Mouse (Mus musculus) left cerebral cortex, adult 2 months (tissue): ENCODE measurements at regions not wholly inside any gene's neighbourhood (a gene's known extent, or its start where the extent isn't known, plus 50 kb on each side); places are given as distances from the start of the nearest gene placed in this dataset.

Source experiments
- DNase-seq, 2 experiments: peaks; one replicate each; pipeline ENCODE4 v3.0.0; 2021 to 2022; ENCODE audit warnings: low spot score in 2 of 2, mixed read lengths in 1 of 2; ENCODE audit errors: extremely low spot score in 1 of 2
- H3K27ac ChIP-seq: fragments of 200-600 bp; 2 replicates; pipeline ENCODE4 v1.8.1; 2022
- H3K4me3 ChIP-seq: fragments of 200-600 bp; 2 replicates; pipeline ENCODE4 v1.8.1; 2022
- CTCF ChIP-seq: fragments of 200-600 bp; IDR thresholded peaks from 2 replicates; pipeline ENCODE4 v1.8.1; 2022; ENCODE audit warnings: antibody characterized with exemption, mild to moderate bottlenecking, moderate library complexity
- intact Hi-C: fragments of 180-260 bp; cut with DNase I; formaldehyde crosslinking; loops from one replicate; pipeline ENCODE4 v1.15.1; 2025

DNA sequence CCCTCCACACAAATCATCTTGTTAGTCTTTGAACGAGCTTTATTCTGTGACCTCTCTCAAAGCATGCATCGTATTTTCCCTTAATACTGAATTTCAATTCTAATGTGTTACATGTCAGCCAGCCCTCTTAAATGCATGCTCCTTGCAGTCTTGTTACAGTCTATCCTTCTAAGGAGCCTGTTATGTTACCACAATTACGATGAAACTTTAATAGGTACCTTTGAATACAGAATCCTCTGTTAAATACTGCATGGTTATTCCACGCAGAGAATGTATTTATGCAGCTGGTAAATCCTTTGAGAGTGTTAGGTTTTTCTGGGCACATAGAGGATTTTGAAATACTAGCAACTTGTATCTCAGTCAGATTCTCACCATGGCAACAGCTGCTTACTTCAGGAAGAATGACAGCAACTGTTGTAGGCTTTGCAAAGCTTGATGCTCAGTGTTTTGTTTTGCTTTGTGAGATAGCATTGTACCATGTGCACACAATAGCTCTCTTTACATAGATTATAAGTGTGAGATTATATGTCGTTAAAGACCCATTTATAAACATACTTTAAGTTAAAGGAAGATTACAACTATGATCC, 532.9 kb upstream of the Negr1 start:
- intact Hi-C loops = no loop called here
- TF ChIP-seq CTCF = no peak
- no peak for DNase-seq
- no peak overlapping the region for H3K27ac ChIP-seq
- no peak overlapping the region for H3K4me3 ChIP-seq

DNA sequence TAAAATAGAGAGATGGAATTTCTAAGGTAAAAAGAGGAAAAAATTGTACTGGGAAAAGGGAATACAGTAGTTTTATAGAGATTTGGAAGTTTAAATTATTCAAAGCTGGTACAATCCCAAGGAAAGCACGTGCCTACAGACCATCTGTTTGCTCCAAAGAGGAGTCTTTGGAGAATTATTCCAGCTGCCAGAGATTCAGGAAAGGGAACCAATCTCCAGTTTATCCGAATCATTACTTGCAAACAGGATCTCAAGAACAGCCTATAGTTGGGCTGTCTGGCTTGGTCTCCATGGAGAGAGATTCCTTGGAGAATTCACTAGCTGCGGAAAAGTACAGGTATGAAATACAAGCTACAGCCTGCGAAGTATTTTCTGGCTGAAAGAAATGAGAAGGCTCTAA, 491.3 kb upstream of the Negr1 start:
- intact Hi-C loops = no loop called here
- DNase-seq = no peak
- H3K4me3 ChIP-seq = no peak overlapping the region

DNA sequence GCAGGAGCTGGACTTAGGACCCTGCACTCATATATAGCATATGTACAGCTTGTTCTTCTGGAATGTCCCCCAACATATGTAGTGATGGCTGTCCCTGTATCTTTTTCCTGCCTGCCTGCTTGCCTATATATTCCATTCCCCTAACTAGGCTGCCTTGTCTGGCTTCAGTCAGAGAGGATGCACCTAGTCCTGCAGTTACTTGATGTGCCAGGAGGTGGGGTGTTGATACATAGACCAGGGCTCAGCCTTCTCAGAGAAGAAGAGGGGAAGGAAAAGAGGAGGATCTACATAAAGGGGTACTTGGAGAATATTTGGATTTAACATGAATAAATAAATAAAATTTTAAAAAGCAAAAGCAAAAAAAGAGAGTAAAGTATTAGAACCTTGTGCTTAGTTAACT, 479.3 kb upstream of the Negr1 start:
- no peak for DNase-seq
- TF ChIP-seq CTCF = peak; percentile 18
- intact Hi-C loops = no loop called here
- H3K4me3 ChIP-seq = no peak overlapping the region
- H3K27ac ChIP-seq = no peak overlapping the region

More for the DNA sequence above, 491.3 kb upstream of the Negr1 start:
- H3K27ac ChIP-seq = no peak overlapping the region
- no peak for TF ChIP-seq CTCF

DNA sequence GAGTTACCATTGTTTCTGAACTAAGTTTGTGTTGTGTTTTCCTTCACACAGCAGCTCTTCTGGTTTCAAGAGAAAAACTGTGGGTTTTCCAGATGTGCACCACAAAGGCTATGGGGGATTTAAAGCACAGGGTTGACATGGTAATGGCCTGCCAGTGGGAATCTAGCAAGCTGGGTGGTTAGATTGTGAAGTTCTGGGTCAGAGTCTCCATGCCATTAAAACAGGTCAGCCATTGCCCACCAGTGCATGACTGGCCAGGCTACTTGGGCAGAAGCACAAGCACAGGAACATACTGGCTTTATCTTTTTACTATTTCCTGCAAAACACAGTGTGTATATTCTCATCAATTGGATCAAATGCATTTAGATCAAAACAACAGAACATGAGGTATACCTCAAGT, 467.9 kb upstream of the Negr1 start:
- Histone ChIP-seq H3K4me3 (no peak overlapping the region), H3K27ac (no peak overlapping the region)
- intact Hi-C loops = no loop called here
- no peak for TF ChIP-seq CTCF
- no peak for DNase-seq

DNA sequence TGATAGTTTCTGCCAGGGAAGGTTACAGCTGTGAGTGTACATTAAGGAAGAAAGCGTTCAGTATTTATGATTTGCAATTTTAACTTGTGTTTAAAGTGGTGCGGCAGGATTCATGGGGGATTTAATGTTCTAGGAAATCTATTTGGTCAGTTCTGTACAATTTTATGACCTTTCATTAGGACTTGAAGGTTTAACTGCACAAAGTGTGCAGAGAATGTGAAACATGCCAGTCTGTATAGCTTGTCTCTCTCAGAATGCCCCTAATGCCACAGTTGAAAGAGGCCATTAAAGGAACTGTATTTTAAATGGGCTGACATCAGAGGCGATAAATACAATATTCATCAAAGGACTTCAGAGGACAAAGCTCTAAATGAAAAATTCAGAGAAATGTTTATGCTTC, 466.6 kb upstream of the Negr1 start:
- intact Hi-C loops = no loop called here
- DNase-seq = no peak
- no peak overlapping the region for H3K27ac ChIP-seq
- no peak for TF ChIP-seq CTCF
- no peak overlapping the region for H3K4me3 ChIP-seq

DNA sequence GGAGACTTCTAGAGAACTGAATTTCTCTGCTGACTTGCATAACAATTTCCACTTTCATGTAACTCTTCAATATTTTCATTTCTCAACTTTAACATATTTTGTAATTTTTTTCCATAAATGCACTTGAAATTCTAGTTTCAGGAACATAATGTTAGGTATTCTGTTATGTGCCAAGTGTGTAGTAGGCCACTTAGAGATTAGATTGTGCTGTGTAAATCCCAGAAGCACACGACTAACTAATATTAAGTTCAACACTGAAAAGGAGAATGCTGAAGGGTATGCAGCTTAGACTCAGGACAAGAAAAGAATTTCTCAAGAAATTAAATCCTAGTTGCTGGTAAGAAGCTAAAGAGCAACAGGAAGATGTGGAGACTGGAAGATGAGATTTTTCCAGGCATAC, 455.8 kb upstream of the Negr1 start:
- intact Hi-C loops = no loop called here
- Histone ChIP-seq H3K4me3 (no peak overlapping the region), H3K27ac (no peak overlapping the region)
- no peak for TF ChIP-seq CTCF
- no peak for DNase-seq

DNA sequence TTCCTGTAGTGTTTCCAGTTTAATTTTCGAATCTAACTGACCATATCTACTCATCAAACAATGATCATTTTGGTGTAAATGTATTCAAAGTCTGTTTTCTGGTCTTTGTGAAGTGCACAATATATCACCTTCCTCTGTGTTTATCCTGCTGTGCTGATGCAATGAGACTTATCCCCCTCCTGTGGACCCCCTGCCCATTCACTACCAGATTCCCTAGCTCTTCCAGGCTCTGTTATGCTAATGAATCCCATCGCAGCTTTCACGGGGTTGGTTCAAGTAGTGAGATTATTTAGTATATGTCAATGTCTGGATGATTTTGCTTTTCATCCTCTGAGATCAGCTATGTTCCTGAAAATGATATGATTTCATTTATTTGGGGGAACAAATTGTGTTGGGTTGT, 441.3 kb upstream of the Negr1 start:
- intact Hi-C loops = no loop called here
- Histone ChIP-seq H3K4me3 (no peak overlapping the region), H3K27ac (no peak overlapping the region)
- TF ChIP-seq CTCF = no peak
- no peak for DNase-seq

DNA sequence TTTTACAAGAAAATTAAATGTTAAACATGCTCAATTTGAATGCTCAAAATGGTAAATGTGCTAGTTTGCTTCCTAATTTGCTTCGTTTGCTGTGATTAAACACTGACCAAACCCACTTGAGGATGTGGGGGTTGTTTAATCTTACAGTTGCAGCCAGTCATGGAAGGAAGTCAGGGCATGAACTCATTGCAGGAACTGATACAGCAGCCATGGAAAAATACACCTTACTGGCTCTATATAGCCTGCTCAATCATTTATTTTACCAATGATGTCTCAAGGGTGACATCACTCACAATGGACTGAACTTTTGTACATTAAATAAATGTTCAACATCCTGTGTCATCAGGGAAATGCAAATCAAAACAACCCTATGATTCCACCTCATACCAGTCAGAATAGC, 430.0 kb upstream of the Negr1 start:
- H3K27ac ChIP-seq = no peak overlapping the region
- intact Hi-C loops = no loop called here
- DNase-seq = no peak
- no peak overlapping the region for H3K4me3 ChIP-seq
- TF ChIP-seq CTCF = no peak

DNA sequence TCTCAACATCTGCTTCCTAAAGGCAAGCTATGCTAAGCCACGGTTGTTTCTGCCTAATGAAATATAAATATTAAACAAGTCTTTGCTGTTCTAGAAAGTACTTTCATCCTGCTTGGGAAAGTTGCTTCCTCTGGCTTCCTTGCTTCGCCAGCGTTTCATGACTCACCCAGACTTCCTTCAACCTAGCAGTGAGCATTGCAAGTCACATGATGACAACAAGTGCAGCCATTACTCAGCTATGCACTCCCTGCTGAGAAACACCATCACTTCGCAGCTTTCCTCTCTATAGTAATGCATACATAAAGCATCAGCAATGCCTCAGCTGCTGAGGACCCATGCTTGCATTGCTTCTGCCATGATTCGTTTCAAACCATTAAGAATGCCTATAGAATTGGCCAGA, 420.2 kb upstream of the Negr1 start:
- Histone ChIP-seq H3K4me3 (no peak overlapping the region), H3K27ac (no peak overlapping the region)
- DNase-seq = no peak
- intact Hi-C loops = no loop called here
- no peak for TF ChIP-seq CTCF

DNA sequence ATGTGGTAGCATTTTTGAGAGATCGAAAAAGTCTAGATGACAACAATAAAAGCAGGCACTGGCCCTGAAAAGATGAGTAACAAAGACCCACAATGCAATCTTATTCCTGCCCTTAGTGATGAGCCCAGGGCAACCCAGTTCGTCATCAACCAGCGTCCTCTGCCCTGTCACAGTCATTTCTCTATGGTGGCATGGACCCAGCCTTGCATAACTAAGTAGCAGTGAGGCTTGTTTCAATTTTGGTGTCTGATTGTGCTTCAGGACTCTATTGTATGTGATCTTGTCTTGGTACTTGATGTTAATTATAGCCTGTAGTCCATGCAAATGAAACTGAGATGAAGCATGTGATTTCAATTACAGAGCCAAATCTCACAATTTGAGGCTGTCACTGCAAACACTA, 412.3 kb upstream of the Negr1 start:
- no peak overlapping the region for H3K27ac ChIP-seq
- intact Hi-C loops = no loop called here
- no peak overlapping the region for H3K4me3 ChIP-seq
- DNase-seq = no peak
- no peak for TF ChIP-seq CTCF

DNA sequence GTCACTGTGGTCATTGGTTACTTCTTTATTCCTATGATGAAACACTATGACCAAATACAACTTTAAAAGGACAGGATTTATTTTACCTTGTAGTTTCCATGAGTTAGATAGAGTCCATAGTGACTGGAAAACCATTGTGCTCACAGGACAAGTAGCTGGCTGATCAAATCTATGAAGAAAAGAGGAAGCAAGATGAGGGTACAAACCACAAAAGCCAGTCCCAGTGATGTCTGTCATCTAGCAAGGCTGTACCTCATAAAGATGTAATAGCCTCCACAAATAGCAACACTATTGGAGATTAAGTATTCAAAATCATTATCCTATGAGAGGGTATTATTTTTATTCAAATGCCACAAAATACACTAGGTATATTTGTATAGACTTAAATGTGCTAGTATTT, 391.5 kb upstream of the Negr1 start:
- DNase-seq = no peak
- no peak for TF ChIP-seq CTCF
- no peak overlapping the region for H3K27ac ChIP-seq
- no peak overlapping the region for H3K4me3 ChIP-seq
- intact Hi-C loops = no loop called here

DNA sequence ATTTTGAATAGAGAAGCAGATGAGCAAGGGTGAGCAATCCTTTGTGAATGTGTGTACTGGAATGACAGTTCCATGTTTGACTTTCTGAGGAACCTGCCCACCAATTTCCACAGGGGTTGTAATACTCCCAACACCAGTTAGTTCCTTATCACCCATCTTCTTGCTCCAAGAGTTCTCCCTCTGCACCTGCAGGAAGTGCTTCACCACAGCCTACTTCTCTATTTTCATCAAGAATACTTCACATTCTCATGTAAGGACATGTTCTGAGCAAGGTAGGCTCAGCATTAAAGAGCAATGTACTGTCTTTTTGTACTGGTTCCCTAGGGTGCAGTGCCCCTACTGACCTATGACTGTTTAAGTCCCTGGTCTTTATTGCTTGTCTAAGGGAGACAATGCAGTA, 362.9 kb upstream of the Negr1 start:
- Histone ChIP-seq H3K27ac (no peak overlapping the region), H3K4me3 (no peak overlapping the region)
- intact Hi-C loops = no loop called here
- DNase-seq = no peak
- TF ChIP-seq CTCF = no peak

DNA sequence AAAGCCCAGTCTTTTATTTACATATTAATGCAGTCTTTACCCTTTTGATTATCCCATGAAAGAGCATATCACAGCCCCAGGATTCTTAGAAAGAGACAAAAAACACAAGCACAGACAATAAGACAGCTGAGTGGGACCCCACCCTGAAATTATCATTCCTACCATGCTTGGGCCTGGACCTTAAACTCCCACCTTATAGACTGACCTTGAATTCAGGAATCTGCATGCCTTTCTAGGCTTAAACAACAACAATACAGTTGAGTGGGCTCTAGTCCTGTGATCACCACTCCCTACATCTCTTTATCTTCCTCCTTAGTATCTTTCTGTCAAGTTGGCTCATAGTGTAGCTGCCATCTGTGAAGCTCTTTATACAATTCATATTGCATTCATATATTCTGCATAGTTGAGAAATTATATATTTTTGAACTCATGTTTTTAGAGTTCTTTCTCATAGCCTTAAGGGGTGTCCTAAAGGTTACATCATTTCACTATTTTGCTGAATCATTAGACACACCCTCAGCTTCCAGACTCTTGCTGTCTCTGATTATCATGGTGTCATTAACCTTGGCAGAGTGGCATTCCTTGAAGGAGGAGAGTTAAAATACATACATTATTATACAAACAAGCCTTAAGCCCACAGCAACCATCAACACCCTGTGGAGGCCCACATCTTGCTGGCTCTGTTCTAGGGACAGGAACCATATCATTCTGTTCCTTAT, 361.7 kb upstream of the Negr1 start:
- intact Hi-C loops = no loop called here
- no peak overlapping the region for H3K4me3 ChIP-seq
- DNase-seq = no peak
- no peak overlapping the region for H3K27ac ChIP-seq
- no peak for TF ChIP-seq CTCF
